In the genomic region with DNA sequence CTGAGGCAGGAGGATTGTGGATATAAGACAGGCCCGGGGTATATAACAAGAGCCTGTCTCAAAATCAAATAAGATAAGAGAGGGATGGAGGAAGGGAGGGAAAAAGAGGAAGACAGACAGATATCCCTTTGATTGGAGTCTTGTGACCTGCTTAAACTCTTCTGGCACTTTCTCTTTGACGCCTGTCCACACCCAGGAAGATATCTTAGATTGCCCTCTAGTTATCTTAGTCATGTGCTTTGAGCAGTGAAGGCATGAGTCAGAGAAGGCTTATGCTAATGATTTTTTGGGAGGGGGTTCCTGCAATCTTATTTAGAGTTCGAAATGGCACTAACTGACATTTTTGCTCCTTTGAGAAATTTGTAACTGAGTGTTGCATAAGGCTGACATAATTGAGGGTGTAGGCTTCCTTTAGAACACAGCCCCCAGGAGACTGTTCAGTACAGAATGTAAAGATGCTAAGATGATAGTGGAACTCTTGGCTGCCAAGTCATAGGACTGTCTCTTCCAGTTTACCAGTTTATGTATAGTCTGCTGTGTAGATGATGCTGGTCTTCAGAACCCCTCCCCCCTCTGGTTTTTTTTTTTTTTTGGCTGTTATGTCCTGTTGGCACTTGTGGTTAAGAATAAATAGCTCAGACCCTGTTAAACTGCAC, we compare ENCODE assay signal across 9 mouse cellular contexts. TPM values are rescaled to one million over a fixed set of nuclear protein-coding genes. Genes with fewer than 3 reads are reported as not detected.
DNase-seq lines count a peak whose midpoint lies in the region; ATAC-seq and TF ChIP-seq lines count a peak whose summit lies in the region.
"Had no signal": no experiment of that assay in that cellular context is flagged by ENCODE, and none has a peak within 500 bp of the region (broad histone marks: within the 10 kb centered on the region; RNA-seq: fewer than 3 reads in every experiment).

No protein-coding gene starts in this region.

- H3K27ac ChIP-seq in heart, postnatal 0 days (ENCODE audit: low read depth) = peak overlapping the region; percentile 73
- no peak overlapping the region for H3K27ac ChIP-seq in intestine, postnatal 0 days (ENCODE audit: low read depth, low read length)

- TF ChIP-seq CTCF in heart, postnatal 0 days (IDR thresholded peaks at IDR 0.05; ENCODE audit: low read depth) = no peak
- no peak for TF ChIP-seq CTCF in intestine, postnatal 0 days (IDR thresholded peaks at IDR 0.05; ENCODE audit: low read depth)

- no peak for DNase-seq in heart, postnatal 0 days (ENCODE audit: low spot score)
- no peak for DNase-seq in heart, postnatal 25 days (ENCODE audit: low spot score)
- DNase-seq in 416B (ENCODE audit: low read depth) (peak; percentile 85), adipocyte (ENCODE audit: low spot score) (peak; percentile 60)
- no peak for DNase-seq in gastrocnemius, postnatal 14 days
- DNase-seq in gastrocnemius, adult 8-10 months (ENCODE audit: low spot score in 2 of 2) = no peak
- no peak for DNase-seq in thymus, postnatal 14 days
- DNase-seq: kidney, postnatal 25 days had no signal

- WGBS in heart, postnatal 0 days = 21% methylated on average over 3 of the region's 3 CpGs
- WGBS in intestine, postnatal 0 days = 41% methylated on average over 3 of the region's 3 CpGs

- no peaks in the 10 kb centered on the region for H3K27me3 ChIP-seq in heart, postnatal 0 days (ENCODE audit: control insufficient read depth, insufficient read depth, low read length)
- no peaks in the 10 kb centered on the region for H3K27me3 ChIP-seq in intestine, postnatal 0 days (replicated peaks; ENCODE audit: control insufficient read depth, insufficient read depth, low read length)

- H3K4me1 ChIP-seq in heart, postnatal 0 days (ENCODE audit: control insufficient read depth, insufficient read depth) = peaks cover 30% of the 10 kb centered on the region
- H3K4me1 ChIP-seq in intestine, postnatal 0 days (replicated peaks; ENCODE audit: control insufficient read depth, insufficient read depth, low read length) = no peaks in the 10 kb centered on the region

- intact Hi-C loops in heart, postnatal 25 days (cut with DNase I) = no loop called here
- intact Hi-C loops in gastrocnemius, postnatal 14 days (cut with DNase I; ENCODE audit: low total_unique reads) = loop anchor here (5.0 kb wide), 1 partner anchor 785 kb away; no protein-coding TSS in a partner anchor

- no peak for TF ChIP-seq EP300 in heart, postnatal 0 days (IDR thresholded peaks at IDR 0.05; ENCODE audit: low read depth)

- H3K9me3 ChIP-seq in heart, postnatal 0 days (replicated peaks; ENCODE audit: control insufficient read depth, low read length) = no peaks in the 10 kb centered on the region
- no peaks in the 10 kb centered on the region for H3K9me3 ChIP-seq in intestine, postnatal 0 days (ENCODE audit: control insufficient read depth)

- H3K9ac ChIP-seq in heart, postnatal 0 days (replicated peaks; ENCODE audit: low read depth, low read length) = no peak overlapping the region
- no peak overlapping the region for H3K9ac ChIP-seq in intestine, postnatal 0 days (ENCODE audit: low read depth, low read length)

- no peaks in the 10 kb centered on the region for H3K36me3 ChIP-seq in heart, postnatal 0 days (replicated peaks; ENCODE audit: control insufficient read depth, insufficient read depth, low read length)
- no peaks in the 10 kb centered on the region for H3K36me3 ChIP-seq in intestine, postnatal 0 days (ENCODE audit: control insufficient read depth, insufficient read depth)

- peak; percentile 43 for ATAC-seq in heart, postnatal 0 days (ENCODE audit: insufficient read depth, low read depth)
- peak; percentile 68 for ATAC-seq in intestine, postnatal 0 days

- peak overlapping the region; percentile 6; the same call in 1 of the 2 replicates for H3K4me2 ChIP-seq in heart, postnatal 0 days (ENCODE audit: low read depth, low read length)
- 0 out of 2 replicates have a peak overlapping the region, but pooled peaks have one; percentile 28 for H3K4me2 ChIP-seq in intestine, postnatal 0 days (replicated peaks; ENCODE audit: low read depth)

- H3K4me3 ChIP-seq in heart, postnatal 0 days (ENCODE audit: low read depth, low read length) = no peak overlapping the region
- no peak overlapping the region for H3K4me3 ChIP-seq in intestine, postnatal 0 days (ENCODE audit: low read depth, low read length)

RNA-seq across cellular contexts. Expression of gene Rad51b, which starts 55.1 kb away (rescaled TPM):
- 1.4 and 1.9 TPM in 2 replicates for total RNA-seq in heart, postnatal 0 days (2014; rRNA removed; ENCODE audit: low replicate concordance)
- polyA plus RNA-seq in heart, postnatal 0 days (2015; fragmentation: Nextera tagmentation; extraction: Ambion mirVana) = 1.8 and 2.0 TPM in 2 replicates
- total RNA-seq in heart, postnatal 25 days (2021) = under 1 TPM; 0.68 to 0.84 TPM
- 1.3 and 1.9 TPM in 2 replicates for polyA plus RNA-seq in intestine, postnatal 0 days (2015; fragmentation: Nextera tagmentation; extraction: Ambion mirVana)
- total RNA-seq in gastrocnemius, postnatal 14 days (2021) = under 1 TPM; 0.80 to 0.92 TPM
- total RNA-seq in gastrocnemius, adult 8-10 months (2022) = under 1 TPM; 0.17 to 0.24 (median 0.21) TPM

RNA-seq across cellular contexts. Expression of gene Zfyve26, which starts 56.1 kb away (rescaled TPM):
- total RNA-seq in heart, postnatal 0 days (2014; rRNA removed; ENCODE audit: low replicate concordance) = 9.7 and 17.0 TPM in 2 replicates
- polyA plus RNA-seq in heart, postnatal 0 days (2015; fragmentation: Nextera tagmentation; extraction: Ambion mirVana) = 4.5 and 4.9 TPM in 2 replicates
- total RNA-seq in heart, postnatal 25 days (2021) = 10 to 100 TPM; 15.8 to 16.7 TPM
- 7.9 and 10.1 TPM in 2 replicates for polyA plus RNA-seq in intestine, postnatal 0 days (2015; fragmentation: Nextera tagmentation; extraction: Ambion mirVana)
- total RNA-seq in gastrocnemius, postnatal 14 days (2021) = 10 to 100 TPM; 11.1 to 15.3 TPM
- total RNA-seq in gastrocnemius, adult 8-10 months (2022) = 10 to 100 TPM; 13.9 to 16.8 (median 16.5) TPM

Comparison
In these comparisons a context has a peak if more than half of its experiments do, and no peak if none do; other contexts are left out.
1. DNase-seq: peak in 416B (single experiment) and adipocyte (single experiment); none in heart, postnatal 0 days (single experiment), heart, postnatal 25 days (single experiment), gastrocnemius, postnatal 14 days (single experiment), gastrocnemius, adult 8-10 months (0 of 2) and thymus, postnatal 14 days (single experiment).